Mouse (Mus musculus) ovary, adult 10 weeks (tissue): ENCODE data around the gene Ptpn23. TPM values are rescaled to one million over a fixed set of nuclear protein-coding genes. Genes with fewer than 3 reads are reported as not detected.

Source experiments
- polyA plus RNA-seq: library from polyadenylated mRNA; stranded (reverse); fragments of 350-450 nt; fragmentation: Illumina TruSeq; extraction: RNeasy Lipid Tissue Mini Kit (QIAGEN cat#74804); gene quantifications from one replicate; pipeline ENCODE4 v1.2.3, GENCODE M21; 2014

The Ptpn23 gene
- polyA plus RNA-seq: 0.71 TPM

DNA sequence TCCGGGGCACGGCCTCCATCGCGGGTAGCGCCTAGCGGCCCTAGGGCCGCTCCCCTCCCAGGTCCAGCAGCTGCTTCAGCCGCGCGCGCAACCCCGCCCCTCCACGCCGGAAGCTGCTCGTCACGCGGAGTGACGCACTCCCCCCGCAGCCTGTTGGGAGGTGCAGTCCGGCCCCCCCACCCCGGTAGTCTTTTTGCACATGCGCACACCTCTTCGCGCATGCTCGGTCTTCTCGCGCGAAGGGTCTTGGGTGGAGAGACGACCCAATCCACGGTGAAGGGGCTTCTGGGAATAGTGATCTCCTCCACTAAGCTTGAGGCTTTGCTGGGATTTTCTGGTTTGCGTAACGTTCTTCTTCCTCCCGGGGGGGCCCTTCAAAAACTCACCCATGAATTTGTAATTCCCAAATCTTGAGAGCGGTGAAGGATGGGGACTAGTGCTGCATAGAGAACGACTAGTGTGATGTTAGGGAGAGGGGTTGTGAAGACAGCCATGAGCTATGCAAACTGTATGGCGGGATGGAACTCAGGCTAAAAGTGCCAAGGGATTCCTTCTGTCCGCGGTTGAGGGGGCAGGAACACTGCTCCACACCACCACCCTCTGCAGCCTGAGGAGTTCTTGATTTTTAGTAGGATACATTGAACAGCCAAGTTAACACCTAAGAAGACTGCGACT is at the start of gene Ptpn23:
Gene Ptpn23 (minus strand): TSS at position 115 of the 675 bp plus-strand sequence.

DNA sequence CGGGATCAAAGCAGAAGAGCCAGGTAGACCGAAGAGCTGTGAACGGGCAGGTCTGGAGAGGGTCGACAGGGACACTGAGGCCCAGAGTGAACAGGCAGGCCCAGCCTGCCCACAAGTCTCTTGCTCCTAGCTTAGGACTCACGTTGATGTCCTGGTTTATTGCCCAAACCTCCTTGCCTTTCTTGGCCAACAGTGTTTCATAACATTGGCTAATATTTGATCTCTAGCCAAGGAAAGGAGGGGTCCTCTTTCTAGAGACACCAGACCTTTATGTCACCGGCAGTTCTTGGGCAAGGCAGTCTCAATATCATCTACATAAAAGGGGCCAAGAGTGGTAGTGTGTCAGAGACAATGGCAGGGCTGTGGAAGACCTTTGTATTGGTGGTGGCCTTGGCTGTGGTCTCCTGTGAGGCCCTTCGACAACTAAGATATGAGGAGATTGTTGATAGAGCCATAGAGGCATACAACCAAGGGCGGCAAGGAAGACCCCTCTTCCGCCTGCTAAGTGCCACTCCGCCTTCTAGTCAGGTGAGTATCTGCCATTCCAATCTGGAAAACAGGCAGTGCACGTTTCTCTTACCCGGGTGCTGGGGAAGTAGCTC is 11.6 kb upstream of the Ptpn23 start, which contains the start of gene Ngp:
Gene Ngp (plus strand): TSS at position 237 of the 602 bp plus-strand sequence.

Other genes starting within 250 kb of the Ptpn23 start
- 0.66 TPM for gene Cspg5, start 164.4 kb downstream of the Ptpn23 start, polyA plus RNA-seq
- gene Elp6, start 103.0 kb downstream of the Ptpn23 start, polyA plus RNA-seq: 0.94 TPM
- gene Scap, start 74.9 kb downstream of the Ptpn23 start, polyA plus RNA-seq: 2.3 TPM
- gene Ngp, start 11.5 kb upstream of the Ptpn23 start, polyA plus RNA-seq: not detected
- gene Klhl18, start 68.5 kb upstream of the Ptpn23 start, polyA plus RNA-seq: 4.1 TPM
- 3.3 TPM for gene Kif9, start 68.7 kb upstream of the Ptpn23 start, polyA plus RNA-seq
- gene Setd2, start 124.4 kb upstream of the Ptpn23 start, polyA plus RNA-seq: 115 TPM
- gene Nradd, start 216.2 kb upstream of the Ptpn23 start, polyA plus RNA-seq: not detected
- not detected for gene Nbeal2, start 245.9 kb upstream of the Ptpn23 start, polyA plus RNA-seq
- gene Ccdc12, start 248.3 kb upstream of the Ptpn23 start, polyA plus RNA-seq: not detected